Mouse (Mus musculus) ovary, postnatal 36 days (tissue): ENCODE data around the gene Myt1l.

Experiments used
- DNase-seq: peaks from one replicate; pipeline ENCODE4 v3.0.0; 2022; ENCODE audit warnings: low spot score, mixed read lengths

Gene Myt1l

GRCm38 (mm10) chr12:29657061-29657460, 128.9 kb downstream of the Myt1l start:
- DNase-seq, result no peak

GRCm38 (mm10) chr12:29657870-29658269, 129.7 kb downstream of the Myt1l start:
- DNase-seq, result no peak

- no peak for DNase-seq
These were observed 143.8 kb downstream of the Myt1l start for GRCm38 (mm10) chr12:29671984-29672383.

GRCm38 (mm10) chr12:29675594-29676362, 147.6 kb downstream of the Myt1l start:
- DNase-seq, result peak; percentile 10

GRCm38 (mm10) chr12:29682384-29682783, 154.2 kb downstream of the Myt1l start:
- no peak for DNase-seq

GRCm38 (mm10) chr12:29682946-29683345, 154.8 kb downstream of the Myt1l start:
- DNase-seq, result no peak

- DNase-seq, result no peak
These were observed 158.1 kb downstream of the Myt1l start for GRCm38 (mm10) chr12:29686241-29686640.

DNA sequence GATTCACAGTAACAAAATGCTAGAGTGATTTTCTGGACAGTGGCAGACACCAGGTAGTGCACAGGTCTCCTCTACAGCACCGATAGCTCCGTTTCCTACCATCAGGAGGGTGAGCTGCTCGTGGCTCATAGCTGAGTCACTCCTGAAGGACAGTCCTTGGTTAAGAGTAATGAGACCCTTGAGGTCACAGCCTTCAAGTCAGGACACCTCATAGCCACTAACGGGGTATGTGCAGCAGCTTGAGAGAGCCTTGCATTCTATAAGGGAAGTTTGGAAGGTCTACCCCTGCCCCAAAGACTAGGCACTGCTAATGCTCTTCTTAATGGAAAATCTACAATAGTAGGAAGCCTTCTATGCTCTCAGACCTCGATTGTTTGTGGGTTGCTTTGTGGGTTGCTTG, 163.4 kb downstream of the Myt1l start:
- DNase-seq, result no peak

DNA sequence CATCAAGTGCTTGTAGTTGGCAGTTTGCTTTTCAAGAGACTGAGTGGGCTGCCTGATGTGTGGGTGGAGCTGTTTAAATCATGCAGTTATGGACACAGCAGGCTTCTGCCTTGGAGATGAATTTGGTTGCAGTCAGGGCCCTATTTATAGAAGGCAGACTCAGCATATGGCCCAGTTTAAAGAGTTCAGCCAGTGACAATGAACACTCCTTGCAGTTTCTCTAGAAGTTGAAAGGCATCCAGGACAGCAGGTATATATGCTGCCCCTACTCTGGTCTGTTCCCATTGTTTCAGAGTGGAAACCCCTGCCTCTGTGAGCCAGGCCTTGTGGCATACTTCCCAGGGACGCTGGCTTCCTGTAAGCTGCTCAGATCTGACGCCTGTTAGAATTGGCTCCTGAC, 167.0 kb downstream of the Myt1l start:
- no peak for DNase-seq

- no peak for DNase-seq
These were observed 169.6 kb downstream of the Myt1l start for GRCm38 (mm10) chr12:29697526-29698500.

DNA sequence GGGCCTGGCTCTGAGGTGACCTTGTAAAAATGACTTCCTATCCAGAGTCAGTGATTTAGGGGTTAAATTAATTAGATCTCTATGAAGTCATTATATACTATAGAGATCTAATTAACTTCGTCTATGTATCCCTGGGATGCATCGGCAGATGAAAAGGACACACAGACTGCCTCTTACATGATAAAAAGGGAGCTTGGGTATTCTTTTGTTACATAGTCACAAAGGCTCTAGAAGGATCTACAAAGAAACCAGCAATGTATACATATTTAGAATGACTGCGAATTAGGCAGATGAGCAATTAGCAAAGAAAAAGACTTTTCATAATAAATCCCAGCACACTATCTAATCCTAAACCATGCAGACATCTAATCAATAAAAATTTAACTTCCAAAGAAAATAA, 170.4 kb downstream of the Myt1l start:
- DNase-seq, result no peak

DNA sequence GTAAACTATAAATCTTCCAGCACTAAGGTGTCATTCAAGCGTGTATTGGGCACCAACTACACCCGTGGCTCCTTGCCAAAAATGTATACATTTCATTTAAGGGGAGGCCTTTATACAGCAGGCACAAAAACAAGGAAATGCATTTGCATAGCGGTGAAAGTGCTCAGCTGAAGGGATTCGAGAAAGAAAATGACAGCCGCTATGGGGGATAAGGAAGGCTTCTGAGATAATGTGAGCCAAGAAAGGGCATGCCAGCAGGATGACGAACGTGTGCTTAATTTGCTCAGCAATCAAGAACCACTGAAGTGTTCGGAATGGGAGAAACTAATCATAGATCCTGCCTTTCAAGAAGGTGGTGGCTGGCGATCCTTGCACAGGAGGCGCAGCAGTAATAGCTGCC, 170.8 kb downstream of the Myt1l start:
- DNase-seq, result no peak

GRCm38 (mm10) chr12:29699386-29699785, 171.2 kb downstream of the Myt1l start:
- DNase-seq, result no peak

DNA sequence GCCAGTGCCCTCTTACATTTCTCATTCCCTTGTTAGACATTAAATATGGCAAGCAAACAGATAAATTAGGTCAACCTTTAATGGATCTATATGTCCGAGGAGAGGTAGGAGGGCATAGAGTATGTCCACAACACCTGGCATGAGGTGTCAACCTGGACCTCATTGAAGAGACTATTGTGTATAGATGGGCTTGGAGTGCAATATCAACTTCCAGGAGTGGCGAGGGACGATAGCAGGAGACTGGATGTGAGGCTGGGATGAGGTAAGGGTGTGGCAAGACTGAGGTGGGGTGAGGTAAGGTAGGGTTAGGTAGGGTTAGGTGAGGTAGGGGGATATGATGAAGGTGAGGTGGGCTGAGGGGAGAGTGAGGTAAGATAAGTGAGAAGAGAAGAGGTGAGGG, 171.8 kb downstream of the Myt1l start:
- no peak for DNase-seq

- no peak for DNase-seq
These were observed 172.9 kb downstream of the Myt1l start for GRCm38 (mm10) chr12:29701076-29701475.

DNA sequence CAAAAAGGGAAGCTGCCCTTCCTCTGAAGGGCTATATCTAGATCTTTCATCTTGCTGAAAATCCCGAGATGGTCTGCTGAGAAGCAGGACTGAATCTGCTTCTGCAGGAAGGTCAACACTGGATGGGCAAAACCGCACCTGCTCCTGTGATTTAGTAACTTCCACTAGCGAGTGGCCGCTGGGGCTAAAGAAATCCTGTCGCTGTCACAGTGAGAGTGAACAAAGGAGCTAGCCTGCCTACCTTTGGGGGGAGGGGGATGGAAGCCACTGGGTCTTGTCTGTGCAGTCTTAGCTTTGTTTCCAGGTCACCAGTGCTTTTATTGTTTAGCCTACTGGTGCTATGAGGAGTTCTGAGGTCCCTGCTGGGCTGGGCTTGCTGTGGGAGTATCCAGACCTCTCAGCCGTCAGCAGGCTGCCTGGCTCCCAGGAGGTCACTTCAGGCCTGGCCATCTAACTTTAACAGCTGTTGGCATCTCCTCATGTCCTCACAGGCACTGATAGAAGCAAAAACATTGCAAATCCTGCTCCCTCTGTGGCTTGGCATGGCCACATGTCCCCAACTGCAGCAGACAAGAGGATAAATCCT, 173.6 kb downstream of the Myt1l start:
- DNase-seq, result no peak

DNA sequence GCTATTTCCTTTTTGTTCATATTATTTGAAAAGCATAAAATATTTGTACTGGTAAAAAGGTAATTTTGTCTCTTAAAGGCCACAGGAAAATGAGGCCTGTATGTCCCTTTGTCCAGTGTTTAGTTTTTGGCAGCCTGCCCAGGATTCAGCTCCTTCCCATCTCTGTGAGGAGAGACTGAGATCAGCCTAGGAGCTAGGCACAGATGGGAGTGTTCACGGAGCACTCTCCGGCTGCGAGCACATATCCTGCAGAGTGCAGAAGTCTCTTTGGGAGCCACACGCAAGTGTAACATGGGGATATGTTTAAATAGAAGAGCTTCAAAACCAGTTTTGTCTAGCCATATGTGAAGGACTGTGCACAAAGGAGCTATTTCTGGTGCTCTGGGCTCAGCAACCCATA, 174.4 kb downstream of the Myt1l start:
- no peak for DNase-seq

GRCm38 (mm10) chr12:29703541-29703940, 175.4 kb downstream of the Myt1l start:
- no peak for DNase-seq

DNA sequence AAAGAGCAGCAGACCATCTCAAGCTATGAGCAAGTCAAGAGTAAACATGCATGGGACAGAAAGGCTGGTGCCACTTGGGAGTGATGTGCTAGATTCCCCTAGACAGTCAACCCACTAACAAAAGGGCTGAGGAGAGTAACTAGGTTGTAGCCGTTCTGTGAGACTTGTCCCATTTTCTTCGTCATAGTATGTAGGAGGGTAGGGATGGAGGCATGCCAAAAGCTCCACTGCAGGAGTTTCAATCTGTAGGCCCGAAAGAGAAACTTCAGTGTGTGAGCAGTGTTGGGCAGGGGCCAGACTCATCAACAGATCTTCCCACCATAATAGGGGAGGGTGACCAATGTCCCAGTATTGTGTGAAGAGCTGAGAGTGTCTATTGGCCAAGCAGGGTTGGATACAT, 178.9 kb downstream of the Myt1l start:
- no peak for DNase-seq

DNA sequence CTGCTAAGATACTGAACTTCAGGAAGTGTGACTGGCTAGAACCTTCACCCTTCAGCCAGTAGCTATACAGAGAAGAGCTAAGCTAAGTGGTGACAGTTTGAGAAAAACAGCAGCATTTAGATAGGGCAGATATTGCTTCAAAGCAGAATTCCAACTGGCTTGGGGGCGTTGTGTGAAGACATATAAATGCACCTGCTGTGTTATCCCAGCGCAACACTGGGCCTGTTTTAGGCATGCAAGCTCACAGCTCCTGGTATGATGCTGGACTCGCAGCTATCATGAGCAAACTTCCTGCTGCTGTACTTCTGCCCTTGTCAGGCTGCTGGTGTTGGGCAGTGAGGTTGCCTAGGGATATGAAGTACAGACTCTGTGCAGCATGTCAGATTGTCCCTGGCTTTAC, 180.0 kb downstream of the Myt1l start:
- DNase-seq, result no peak

DNA sequence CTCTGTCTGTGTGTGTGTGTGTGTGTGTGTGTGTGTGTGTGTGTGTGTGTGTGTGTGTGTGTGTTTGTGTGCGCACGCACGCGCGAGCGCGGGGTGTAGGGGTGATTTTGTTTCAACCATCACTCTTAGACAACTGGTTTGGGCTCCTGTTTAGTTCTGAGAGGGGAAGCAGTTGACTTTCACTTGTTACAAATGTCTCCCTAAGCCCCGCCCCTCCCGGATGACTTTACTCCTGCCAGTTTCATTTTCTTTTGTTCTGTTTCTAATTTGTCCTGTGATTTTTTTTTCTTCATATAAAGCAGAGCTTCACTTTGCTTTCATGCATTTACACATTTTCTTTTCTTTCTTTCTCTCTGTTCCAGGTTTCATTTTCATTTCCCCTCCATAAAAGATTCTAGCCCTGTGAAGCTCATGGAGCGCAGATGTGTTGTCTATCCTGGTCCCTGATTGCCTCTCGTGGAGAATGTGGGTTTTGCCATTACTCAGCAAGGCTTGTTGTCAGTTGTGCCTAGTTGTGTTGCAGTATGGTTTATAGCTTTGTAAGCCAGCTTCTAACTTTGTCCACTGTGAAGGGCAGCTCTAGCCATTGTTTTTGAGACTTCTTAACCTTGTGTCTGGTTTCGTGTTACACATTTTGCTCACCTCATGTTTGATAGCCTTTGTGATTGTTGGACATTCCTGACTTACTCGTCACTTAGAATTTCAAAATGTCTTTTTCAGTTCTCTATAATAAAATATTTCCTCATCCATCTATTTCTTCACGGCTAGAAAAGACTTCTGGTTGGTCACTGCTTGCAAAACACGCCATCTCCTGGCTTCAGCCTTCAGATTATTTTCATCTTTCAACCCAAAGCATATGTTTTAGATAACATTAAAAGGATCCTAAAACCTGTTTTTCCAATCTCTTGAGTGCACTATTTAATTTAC, 184.9 kb downstream of the Myt1l start:
- no peak for DNase-seq
